Mouse (Mus musculus) ES-E14 (cell line): ENCODE measurements around the gene Gm42417. TPM values are rescaled to one million over a fixed set of nuclear protein-coding genes. Genes with fewer than 3 reads are reported as not detected.

ENCODE experiments used
- DNase-seq: peaks from one replicate; pipeline ENCODE4 v3.0.0-alpha.2; 2013; ENCODE audit warnings: low read depth, low spot score
- H3K27ac ChIP-seq: 2 replicates; pipeline ENCODE4 v1.5.1; 2012; ENCODE audit warnings: low read depth, mild to moderate bottlenecking, low read length, moderate library complexity, mixed read lengths; ENCODE audit not compliant: poor library complexity, insufficient read depth, severe bottlenecking
- H3K36me3 ChIP-seq: 2 replicates; pipeline ENCODE4 v1.6.1; 2012; ENCODE audit warnings: mild to moderate bottlenecking, low read length, moderate library complexity, mixed read lengths; ENCODE audit not compliant: control insufficient read depth, poor library complexity, insufficient read depth, severe bottlenecking
- H3K4me1 ChIP-seq, 2 experiments: fragments of 150-350 bp in 1 of 2; sonication (generic) in 1 of 2; 2 replicates each; pipeline ENCODE4 v1.6.1; 2012; ENCODE audit warnings: low read length in 2 of 2, mild to moderate bottlenecking in 1 of 2, mixed read lengths in 1 of 2; ENCODE audit not compliant: control insufficient read depth in 2 of 2, insufficient read depth in 2 of 2, poor library complexity in 1 of 2
- H3K4me3 ChIP-seq, 2 experiments: fragments of 150-350 bp in 1 of 2; sonication (generic) in 1 of 2; 2 replicates each; pipeline ENCODE4 v1.5.1; 2012; ENCODE audit warnings: low read length in 2 of 2, low read depth in 1 of 2, mild to moderate bottlenecking in 1 of 2, mixed read lengths in 1 of 2; ENCODE audit not compliant: insufficient read depth in 1 of 2, poor library complexity in 1 of 2, severe bottlenecking in 1 of 2
- H3K9ac ChIP-seq: 2 replicates; pipeline ENCODE4 v1.6.1; 2012; ENCODE audit warnings: low read depth, mild to moderate bottlenecking, low read length, mixed read lengths; ENCODE audit not compliant: poor library complexity, insufficient read depth, severe bottlenecking
- H3K9me3 ChIP-seq: fragments of 150-350 bp; sonication (generic); 2 replicates; pipeline ENCODE4 v1.6.1; 2012; ENCODE audit warnings: low read depth, mild to moderate bottlenecking, low read length; ENCODE audit not compliant: control insufficient read depth, insufficient read depth
- CHD2 ChIP-seq: IDR thresholded peaks from 2 replicates; pipeline ENCODE4 v1.6.1; 2014; ENCODE audit warnings: mild to moderate bottlenecking, low read depth, low read length, inconsistent platforms
- HCFC1 ChIP-seq: IDR thresholded peaks from 2 replicates; pipeline ENCODE4 v1.6.1; 2012; ENCODE audit warnings: low read length, inconsistent platforms, borderline replicate concordance; ENCODE audit not compliant: insufficient read depth
- MAFK ChIP-seq: IDR thresholded peaks from 2 replicates; pipeline ENCODE4 v1.6.1; 2014; ENCODE audit warnings: mild to moderate bottlenecking, low read depth, low read length, inconsistent platforms; ENCODE audit not compliant: insufficient read depth
- ZC3H11A ChIP-seq: IDR thresholded peaks from 2 replicates; pipeline ENCODE4 v1.6.1; 2012; ENCODE audit warnings: low read depth, mild to moderate bottlenecking, inconsistent platforms, low read length, borderline replicate concordance
- ZNF384 ChIP-seq: IDR thresholded peaks from 2 replicates; pipeline ENCODE4 v1.6.1; 2012; ENCODE audit warnings: low read depth, low read length, inconsistent platforms
- in situ Hi-C, 2 experiments: fragments of 600-800 bp; cut with MboI; formaldehyde crosslinking; loops; one replicate each; pipeline ENCODE4 v1.15.1; 2025; ENCODE audit warnings: low sequenced_read_pairs in 2 of 2, inconsistent platforms in 1 of 2; ENCODE audit not compliant: unreplicated experiment in 2 of 2
- total RNA-seq: library from RNA; depleted of rRNA; stranded (reverse); fragments of 300-350 nt; gene quantifications from 2 replicates; pipeline ENCODE4 v1.2.3, GENCODE M21; 2012; rRNA removed

The Gm42417 gene
- total RNA-seq, result 0.21 TPM in 1 of 2 replicates, not detected in the other

- Histone ChIP-seq H3K4me1 (peaks cover 0 to 2% of the 10 kb centered on the region in 2 experiments; a peak in 1 of 4 replicates), H3K9me3 (no peaks in the 10 kb centered on the region), H3K4me3 (no peak within 1 kb of the TSS), H3K36me3 (peaks cover 16% of the 10 kb centered on the region; the same call in 1 of the 2 replicates), H3K27ac (no peak within 1 kb of the TSS), H3K9ac (no peak within 1 kb of the TSS)
- in situ Hi-C loops, result no loop called here
- DNase-seq, result no peak
- TF ChIP-seq ZC3H11A (no peak), ZNF384 (no peak), HCFC1 (no peak), MAFK (no peak), CHD2 (no peak)
These were observed at the start of gene Gm42417 for GRCm38 (mm10) chr1:36539186-36539585. Gm42417 (minus strand) TSS chr1:36539429.

DNA sequence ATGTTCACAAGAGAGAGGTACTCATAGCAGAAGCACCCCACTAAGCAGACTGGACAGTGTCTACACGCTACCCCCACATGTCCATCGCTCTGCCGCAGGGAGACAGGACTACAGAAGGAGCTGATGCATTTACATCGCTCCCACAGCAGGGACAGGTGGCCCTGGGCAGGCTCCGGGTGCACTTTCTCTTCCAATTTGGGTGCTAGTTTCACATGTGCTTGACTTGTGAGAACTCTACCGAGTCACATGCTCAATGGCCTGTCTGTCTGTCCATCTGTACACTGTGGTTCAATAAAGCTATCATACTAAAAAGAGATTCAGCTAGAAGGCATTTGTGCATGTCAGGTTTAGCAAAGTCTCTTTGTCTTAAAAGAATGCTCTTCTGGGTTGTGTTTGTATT lies 48.6 kb upstream of the Gm42417 start:
- in situ Hi-C loops, result no loop called here
- TF ChIP-seq ZC3H11A (no peak), HCFC1 (no peak), MAFK (no peak), ZNF384 (no peak), CHD2 (no peak)
- H3K9ac ChIP-seq, result no peak overlapping the region
- no peak for DNase-seq
- H3K36me3 ChIP-seq, result no peaks in the 10 kb centered on the region
- H3K9me3 ChIP-seq, result no peaks in the 10 kb centered on the region
- peaks cover 2 to 23% of the 10 kb centered on the region in 2 experiments; a peak in 2 of 4 replicates for H3K4me1 ChIP-seq
- H3K4me3 ChIP-seq, result no peak overlapping the region
- no peak overlapping the region for H3K27ac ChIP-seq

GRCm38 (mm10) chr1:36586288-36586687 lies 47.1 kb upstream of the Gm42417 start:
- Histone ChIP-seq H3K4me1 (peaks cover 2 to 19% of the 10 kb centered on the region in 2 experiments; a peak in 1 of 4 replicates), H3K27ac (no peak overlapping the region), H3K9ac (no peak overlapping the region), H3K9me3 (no peaks in the 10 kb centered on the region), H3K36me3 (no peaks in the 10 kb centered on the region), H3K4me3 (no peak overlapping the region)
- DNase-seq, result no peak
- TF ChIP-seq ZC3H11A, result no peak
- TF ChIP-seq MAFK, result no peak
- no peak for TF ChIP-seq HCFC1
- no peak for TF ChIP-seq CHD2
- no peak for TF ChIP-seq ZNF384
- in situ Hi-C loops, result no loop called here

- no peak overlapping the region for H3K27ac ChIP-seq
- TF ChIP-seq MAFK, result no peak
- H3K9me3 ChIP-seq, result no peaks in the 10 kb centered on the region
- H3K4me3 ChIP-seq, result no peak overlapping the region
- H3K9ac ChIP-seq, result no peak overlapping the region
- H3K36me3 ChIP-seq, result no peaks in the 10 kb centered on the region
- peaks cover 4 to 18% of the 10 kb centered on the region in 2 experiments; a peak in 3 of 4 replicates for H3K4me1 ChIP-seq
- in situ Hi-C loops, result no loop called here
- no peak for DNase-seq
These were observed 44.3 kb upstream of the Gm42417 start for GRCm38 (mm10) chr1:36583408-36584116.

- H3K4me1 ChIP-seq, result peaks cover 4 to 21% of the 10 kb centered on the region in 2 experiments; a peak in 3 of 4 replicates
- in situ Hi-C loops, result no loop called here
- H3K36me3 ChIP-seq, result no peaks in the 10 kb centered on the region
- no peaks in the 10 kb centered on the region for H3K9me3 ChIP-seq
- no peak overlapping the region for H3K9ac ChIP-seq
- TF ChIP-seq ZNF384 (no peak), MAFK (no peak), CHD2 (no peak), ZC3H11A (no peak), HCFC1 (no peak)
- H3K27ac ChIP-seq, result no peak overlapping the region
- H3K4me3 ChIP-seq, result no peak overlapping the region
- DNase-seq, result no peak
These were observed 43.0 kb upstream of the Gm42417 start for GRCm38 (mm10) chr1:36582211-36582610.
